Mouse (Mus musculus): ENCODE data around the gene Kirrel.

DNA sequence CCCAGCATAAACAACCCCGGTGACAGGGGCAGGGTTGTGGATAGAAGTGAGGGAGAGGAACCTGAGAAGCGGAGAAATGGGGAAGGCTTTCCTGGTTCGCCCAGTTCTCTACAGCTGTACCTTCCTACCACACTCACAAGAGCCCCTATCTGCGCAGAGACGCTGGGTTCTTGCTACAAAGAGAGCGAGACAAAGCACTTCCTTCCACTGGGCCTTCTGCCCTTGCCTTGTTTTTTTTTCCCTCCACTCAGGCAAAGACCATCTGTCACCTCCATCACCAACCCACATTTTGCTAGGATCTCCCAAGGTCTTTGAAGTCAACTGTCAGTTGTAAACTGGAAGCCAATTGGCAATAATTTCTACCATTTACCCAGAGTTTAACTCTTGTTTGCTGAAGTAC lies 80.8 kb downstream of the Kirrel start:
- TF ChIP-seq CTCF (IDR thresholded peaks at IDR 0.05; ENCODE audit: extremely low read depth, insufficient read length, insufficient replicate concordance, low read depth, low read length) (no peak), POLR2A (IDR thresholded peaks at IDR 0.05; ENCODE audit: low read depth, low read length) (no peak)

Data from small intestine, adult 2 months (tissue).